Mouse (Mus musculus) heart, adult 2 months (tissue): ENCODE results near the gene Rln3.

Experiments used
- CTCF ChIP-seq: fragments of 200-600 bp; IDR thresholded peaks from 2 replicates; pipeline ENCODE4 v1.8.1; 2022; ENCODE audit warnings: antibody characterized with exemption, mild to moderate bottlenecking, moderate library complexity
- EP300 ChIP-seq: fragments of 200-500 bp; IDR thresholded peaks from 2 replicates; pipeline ENCODE4 v1.6.1; 2011; ENCODE audit warnings: low read depth, low read length, control low read depth; ENCODE audit not compliant: insufficient read depth
- POLR2A ChIP-seq: fragments of 200-500 bp; IDR thresholded peaks from 2 replicates; pipeline ENCODE4 v1.6.1; 2011; ENCODE audit warnings: mild to moderate bottlenecking, low read depth, low read length, control low read depth; ENCODE audit not compliant: insufficient read depth

DNA sequence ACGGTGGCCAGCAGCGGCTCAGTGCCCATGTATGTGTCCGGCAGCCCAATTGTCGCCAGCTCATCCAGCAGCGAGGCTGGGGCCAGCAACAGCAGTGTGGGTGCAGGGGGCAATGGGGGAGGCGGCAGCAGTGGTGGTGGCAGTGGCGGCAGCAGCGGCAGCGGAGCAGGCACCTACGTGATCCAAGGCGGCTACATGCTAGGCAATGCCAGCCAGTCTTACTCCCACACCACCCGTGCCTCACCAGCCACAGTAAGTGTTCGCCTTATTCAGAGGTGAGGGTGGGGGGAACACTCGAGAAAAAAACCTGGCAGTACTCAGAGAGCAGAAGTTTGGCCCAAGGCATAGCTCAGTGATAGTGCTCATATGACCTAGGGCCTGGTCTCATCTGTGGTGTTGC lies 43.0 kb upstream of the Rln3 start:
- TF ChIP-seq EP300 (no peak), CTCF (no peak), POLR2A (no peak)
